Mouse (Mus musculus) adrenal gland (tissue): ENCODE data around the gene Polg2.
"Not testable (repeated sequence)": the region's sequence is repeated elsewhere in the genome, so short reads cannot be mapped to it uniquely, and the experiment has no call there.

Experiments
- intact Hi-C: fragments of 180-260 bp; cut with DNase I; formaldehyde crosslinking; loops from one replicate; pipeline ENCODE4 v1.15.1; 2025
- microRNA-seq, 2 experiments: library from miRNA; unstranded; fragments of <30 nt; microRNA quantifications; one replicate each; pipeline ENCODE4; 2019

Polg2 gene

GRCm38 (mm10) chr11:106728402-106729366, 50.7 kb downstream of the Polg2 start:
- intact Hi-C loops = no loop called here

- intact Hi-C loops = no loop called here
Measured at GRCm38 (mm10) chr11:106727967-106728366, 51.4 kb downstream of the Polg2 start.

- intact Hi-C loops = not testable (repeated sequence)
Measured at GRCm38 (mm10) chr11:106724916-106725235, 54.5 kb downstream of the Polg2 start.

- intact Hi-C loops = no loop called here
Measured at GRCm38 (mm10) chr11:106724176-106724915, 55.0 kb downstream of the Polg2 start.

- intact Hi-C loops = no loop called here
Measured at GRCm38 (mm10) chr11:106723611-106724125, 55.7 kb downstream of the Polg2 start.

- intact Hi-C loops = no loop called here
Measured at GRCm38 (mm10) chr11:106722831-106723361, 56.4 kb downstream of the Polg2 start.

GRCm38 (mm10) chr11:106720379-106720778, 59.0 kb downstream of the Polg2 start:
- intact Hi-C loops = no loop called here

Small RNAs within 50 kb of the gene (microRNA-seq; reads per million reads assigned to microRNA genes)
- gene Gm25994 (0.23 to 0.25 reads per million in 2 experiments), gene Mir3064 (11.7 to 11.9 reads per million in 2 experiments)
